Mouse (Mus musculus) lung, postnatal 36 days (tissue): ENCODE measurements around the gene Asic2.

Source experiments
- DNase-seq: peaks from one replicate; pipeline ENCODE4 v3.0.0; 2022; ENCODE audit warnings: mixed read lengths

The Asic2 gene

GRCm38 (mm10) chr11:81968401-81968881, at the start of gene Asic2:
Gene Asic2 (minus strand): TSS chr11:81968457.
- DNase-seq: no peak

- DNase-seq: no peak
Observed at GRCm38 (mm10) chr11:82016181-82016780, 48.0 kb upstream of the Asic2 start.

GRCm38 (mm10) chr11:82015066-82015465, 46.8 kb upstream of the Asic2 start:
- DNase-seq: peak; percentile 37

- DNase-seq: no peak
Observed at GRCm38 (mm10) chr11:82013756-82014155, 45.5 kb upstream of the Asic2 start.

- DNase-seq: peak; percentile 51
Observed at GRCm38 (mm10) chr11:82011411-82012193, 43.3 kb upstream of the Asic2 start.

- no peak for DNase-seq
Observed at GRCm38 (mm10) chr11:82010115-82010514, 41.9 kb upstream of the Asic2 start.

- DNase-seq: peak; percentile 83
Observed at GRCm38 (mm10) chr11:82006796-82007423, 38.7 kb upstream of the Asic2 start.

- peak; percentile 27 for DNase-seq
Observed at GRCm38 (mm10) chr11:82004810-82005209, 36.6 kb upstream of the Asic2 start.

GRCm38 (mm10) chr11:82000581-82000980, 32.3 kb upstream of the Asic2 start:
- DNase-seq: no peak

GRCm38 (mm10) chr11:81999469-81999868, 31.2 kb upstream of the Asic2 start:
- DNase-seq: no peak

- DNase-seq: no peak
Observed at GRCm38 (mm10) chr11:81998646-81999045, 30.4 kb upstream of the Asic2 start.

- no peak for DNase-seq
Observed at GRCm38 (mm10) chr11:81997085-81997484, 28.8 kb upstream of the Asic2 start.

- peak; percentile 67 for DNase-seq
Observed at GRCm38 (mm10) chr11:81996172-81996841, 28.1 kb upstream of the Asic2 start.

- peak; percentile 71 for DNase-seq
Observed at GRCm38 (mm10) chr11:81983146-81983545, 14.9 kb upstream of the Asic2 start.

- no peak for DNase-seq
Observed at GRCm38 (mm10) chr11:81982191-81982590, 13.9 kb upstream of the Asic2 start.

GRCm38 (mm10) chr11:81974577-81974976, 6.3 kb upstream of the Asic2 start:
- no peak for DNase-seq

- peak; percentile 2 for DNase-seq
Observed at GRCm38 (mm10) chr11:81973699-81974098, 5.4 kb upstream of the Asic2 start.

- no peak for DNase-seq
Observed at GRCm38 (mm10) chr11:81972044-81972443, 3.8 kb upstream of the Asic2 start.

- no peak for DNase-seq
Observed at GRCm38 (mm10) chr11:81966626-81967289, 1.5 kb downstream of the Asic2 start.

- DNase-seq: no peak
Observed at GRCm38 (mm10) chr11:81965653-81966625, 2.3 kb downstream of the Asic2 start.

- DNase-seq: no peak
Observed at GRCm38 (mm10) chr11:81964561-81964960, 3.7 kb downstream of the Asic2 start.
